Mouse (Mus musculus) embryonic facial prominence, embryonic 14.5 days (tissue): ENCODE measurements at regions not wholly inside any gene's neighbourhood (a gene's known extent, or its start where the extent isn't known, plus 50 kb on each side); places are given as distances from the start of the nearest gene placed in this dataset.

ENCODE experiments used
- ATAC-seq: fragments of 200-750 bp; cut with Nextera tagmentation; 2 replicates; pipeline ENCODE4 v1.8.0; 2017; ENCODE audit warnings: low read depth, moderate number of reproducible peaks, moderate TSS enrichment
- DNase-seq: peaks from one replicate; pipeline ENCODE4 v3.0.0-alpha.2; 2015; ENCODE audit warnings: low spot score
- H3K27ac ChIP-seq: fragments of 300-500 bp; sonication (generic); replicated peaks from 2 replicates; pipeline ENCODE4 v1.5.1; 2014; ENCODE audit warnings: low read depth, mild to moderate bottlenecking, low read length, moderate library complexity
- H3K27me3 ChIP-seq: fragments of 300-500 bp; sonication (generic); replicated peaks from 2 replicates; pipeline ENCODE4 v1.6.1; 2014; ENCODE audit warnings: low read length; ENCODE audit not compliant: control insufficient read depth, insufficient read depth
- H3K36me3 ChIP-seq: fragments of 300-500 bp; sonication (generic); 2 replicates; pipeline ENCODE4 v1.6.1; 2014; ENCODE audit warnings: low read length, mixed read lengths; ENCODE audit not compliant: control insufficient read depth, insufficient read depth
- H3K4me1 ChIP-seq: fragments of 300-500 bp; sonication (generic); 2 replicates; pipeline ENCODE4 v1.6.1; 2014; ENCODE audit warnings: antibody characterized with exemption, low read length; ENCODE audit not compliant: control insufficient read depth, insufficient read depth
- H3K4me2 ChIP-seq: fragments of 300-500 bp; sonication (generic); 2 replicates; pipeline ENCODE4 v1.6.1; 2014; ENCODE audit warnings: low read depth, mild to moderate bottlenecking, low read length, moderate library complexity, mixed read lengths
- H3K4me3 ChIP-seq: fragments of 300-500 bp; sonication (generic); 2 replicates; pipeline ENCODE4 v1.5.1; 2014; ENCODE audit warnings: low read depth, mild to moderate bottlenecking, low read length
- H3K9ac ChIP-seq: fragments of 300-500 bp; sonication (generic); 2 replicates; pipeline ENCODE4 v1.6.1; 2014; ENCODE audit warnings: low read depth, mild to moderate bottlenecking, low read length, moderate library complexity, mixed read lengths
- H3K9me3 ChIP-seq: fragments of 300-500 bp; sonication (generic); 2 replicates; pipeline ENCODE4 v1.6.1; 2016; ENCODE audit warnings: low read length; ENCODE audit not compliant: control insufficient read depth
- WGBS: fragments of 180-500 bp; shearing (Covaris S2); extraction: QIAGEN DNeasy Blood & Tissue Kit; methylation state at CpG from one replicate; pipeline ENCODE4 v1.1.7; 2014; 5-methylcytosine and 5-hydroxymethylcytosine counted together

- H3K27me3 ChIP-seq, result no peaks in the 10 kb centered on the region
- ATAC-seq (no peak), DNase-seq (peak; percentile 71)
- WGBS, result 3% methylated on average over 13 of the region's 13 CpGs
- H3K4me3 ChIP-seq, result peak overlapping the region; percentile 51
- no peaks in the 10 kb centered on the region for H3K9me3 ChIP-seq
- peak overlapping the region; percentile 100 for H3K27ac ChIP-seq
- H3K4me1 ChIP-seq, result peaks cover 22% of the 10 kb centered on the region
- H3K9ac ChIP-seq, result peak overlapping the region; percentile 80
- no peaks in the 10 kb centered on the region for H3K36me3 ChIP-seq
- H3K4me2 ChIP-seq, result peak overlapping the region; percentile 86
Measured at GRCm38 (mm10) chr14:25378717-25379224, 80.2 kb upstream of the Zmiz1 start.

- DNase-seq (no peak), ATAC-seq (no peak)
- no peak overlapping the region for H3K27ac ChIP-seq
- no peaks in the 10 kb centered on the region for H3K36me3 ChIP-seq
- H3K9ac ChIP-seq, result no peak overlapping the region
- no peak overlapping the region for H3K4me2 ChIP-seq
- H3K27me3 ChIP-seq, result no peaks in the 10 kb centered on the region
- H3K4me3 ChIP-seq, result no peak overlapping the region
- 80% methylated on average over 4 of the region's 4 CpGs for WGBS
- H3K9me3 ChIP-seq, result no peaks in the 10 kb centered on the region
- peaks cover 10% of the 10 kb centered on the region for H3K4me1 ChIP-seq
Measured at GRCm38 (mm10) chr14:25383169-25383824, 75.7 kb upstream of the Zmiz1 start.

- Histone ChIP-seq H3K4me3 (no peak overlapping the region), H3K9ac (no peak overlapping the region), H3K27ac (no peak overlapping the region), H3K36me3 (no peaks in the 10 kb centered on the region), H3K9me3 (no peaks in the 10 kb centered on the region), H3K4me2 (no peak overlapping the region), H3K4me1 (peaks cover 6% of the 10 kb centered on the region; the same call in 1 of the 2 replicates), H3K27me3 (no peaks in the 10 kb centered on the region)
- no peak for ATAC-seq
- no peak for DNase-seq
- 64% methylated on average over 5 of the region's 5 CpGs for WGBS
Measured at GRCm38 (mm10) chr14:25385644-25386043, 73.3 kb upstream of the Zmiz1 start.

GRCm38 (mm10) chr14:25387780-25388179 lies 71.2 kb upstream of the Zmiz1 start:
- WGBS, result 91% methylated on average over 4 of the region's 4 CpGs
- H3K9me3 ChIP-seq, result no peaks in the 10 kb centered on the region
- ATAC-seq, result no peak

GRCm38 (mm10) chr14:25389314-25389713 lies 69.7 kb upstream of the Zmiz1 start:
- H3K9me3 ChIP-seq, result no peaks in the 10 kb centered on the region
- H3K9ac ChIP-seq, result no peak overlapping the region
- no peak overlapping the region for H3K27ac ChIP-seq
- H3K4me2 ChIP-seq, result no peak overlapping the region
- no peaks in the 10 kb centered on the region for H3K27me3 ChIP-seq
- no peak overlapping the region for H3K4me3 ChIP-seq
- peaks cover 6% of the 10 kb centered on the region; the same call in 1 of the 2 replicates for H3K4me1 ChIP-seq
- no peaks in the 10 kb centered on the region for H3K36me3 ChIP-seq
- 3% methylated on average over 2 of the region's 2 CpGs for WGBS
- DNase-seq, result no peak
- ATAC-seq, result 0 out of 2 replicates have a peak, but pooled peaks have one; percentile 15

More at GRCm38 (mm10) chr14:25387780-25388179, 71.2 kb upstream of the Zmiz1 start:
- DNase-seq, result no peak
- no peak overlapping the region for H3K9ac ChIP-seq
- H3K36me3 ChIP-seq, result no peaks in the 10 kb centered on the region
- H3K4me2 ChIP-seq, result no peak overlapping the region
- H3K27me3 ChIP-seq, result no peaks in the 10 kb centered on the region
- H3K27ac ChIP-seq, result no peak overlapping the region
- no peak overlapping the region for H3K4me3 ChIP-seq
- H3K4me1 ChIP-seq, result peaks cover 6% of the 10 kb centered on the region; the same call in 1 of the 2 replicates

- H3K27me3 ChIP-seq, result no peaks in the 10 kb centered on the region
- DNase-seq (no peak), ATAC-seq (no peak)
- H3K4me1 ChIP-seq, result peaks cover 14% of the 10 kb centered on the region; the same call in 1 of the 2 replicates
- no peaks in the 10 kb centered on the region for H3K9me3 ChIP-seq
- H3K4me3 ChIP-seq, result no peak overlapping the region
- no peak overlapping the region for H3K4me2 ChIP-seq
- H3K9ac ChIP-seq, result no peak overlapping the region
- 66% methylated on average over 6 of the region's 6 CpGs for WGBS
- H3K36me3 ChIP-seq, result no peaks in the 10 kb centered on the region
- no peak overlapping the region for H3K27ac ChIP-seq
Measured at GRCm38 (mm10) chr14:25392412-25392811, 66.6 kb upstream of the Zmiz1 start.

- H3K4me1 ChIP-seq, result peaks cover 14% of the 10 kb centered on the region; the same call in 1 of the 2 replicates
- H3K4me2 ChIP-seq, result no peak overlapping the region
- no peaks in the 10 kb centered on the region for H3K9me3 ChIP-seq
- no peaks in the 10 kb centered on the region for H3K27me3 ChIP-seq
- no peaks in the 10 kb centered on the region for H3K36me3 ChIP-seq
- ATAC-seq, result no peak
- 77% methylated on average over 6 of the region's 6 CpGs for WGBS
- H3K27ac ChIP-seq, result no peak overlapping the region
- no peak overlapping the region for H3K9ac ChIP-seq
- DNase-seq, result no peak
- no peak overlapping the region for H3K4me3 ChIP-seq
Measured at GRCm38 (mm10) chr14:25392940-25393339, 66.0 kb upstream of the Zmiz1 start.

GRCm38 (mm10) chr14:25394931-25395330 lies 64.1 kb upstream of the Zmiz1 start:
- H3K36me3 ChIP-seq, result no peaks in the 10 kb centered on the region
- H3K9ac ChIP-seq, result no peak overlapping the region
- H3K4me3 ChIP-seq, result no peak overlapping the region
- no peaks in the 10 kb centered on the region for H3K27me3 ChIP-seq
- DNase-seq (no peak), ATAC-seq (no peak)
- no peaks in the 10 kb centered on the region for H3K9me3 ChIP-seq
- H3K27ac ChIP-seq, result no peak overlapping the region
- peaks cover 9% of the 10 kb centered on the region; the same call in 1 of the 2 replicates for H3K4me1 ChIP-seq
- WGBS, result 70% methylated on average over 4 of the region's 6 CpGs
- no peak overlapping the region for H3K4me2 ChIP-seq
